Mouse (Mus musculus) forebrain, embryonic 16.5 days (tissue): ENCODE results near the gene Srrm4. TPM values are rescaled to one million over a fixed set of nuclear protein-coding genes. Genes with fewer than 3 reads are reported as not detected.

Experiments used
- ATAC-seq: fragments of 200-750 bp; cut with Nextera tagmentation; 2 replicates; pipeline ENCODE4 v1.8.0; 2017; ENCODE audit warnings: mild to moderate bottlenecking, moderate library complexity
- H3K27ac ChIP-seq: fragments of 300-500 bp; sonication (generic); 2 replicates; pipeline ENCODE4 v1.5.1; 2014; ENCODE audit warnings: low read length, control low read depth
- H3K27me3 ChIP-seq: fragments of 300-500 bp; sonication (generic); replicated peaks from 2 replicates; pipeline ENCODE4 v1.6.1; 2014; ENCODE audit warnings: low read length; ENCODE audit not compliant: control insufficient read depth, insufficient read depth
- H3K36me3 ChIP-seq: fragments of 300-500 bp; sonication (generic); 2 replicates; pipeline ENCODE4 v1.6.1; 2014; ENCODE audit not compliant: control insufficient read depth, insufficient read depth
- H3K4me1 ChIP-seq: fragments of 300-500 bp; sonication (generic); replicated peaks from 2 replicates; pipeline ENCODE4 v1.6.1; 2014; ENCODE audit warnings: low read length; ENCODE audit not compliant: control insufficient read depth, insufficient read depth
- H3K4me2 ChIP-seq: fragments of 300-500 bp; sonication (generic); 2 replicates; pipeline ENCODE4 v1.6.1; 2014; ENCODE audit warnings: mild to moderate bottlenecking, low read length, control low read depth
- H3K4me3 ChIP-seq: fragments of 300-500 bp; sonication (generic); replicated peaks from 2 replicates; pipeline ENCODE4 v1.5.1; 2014; ENCODE audit warnings: mild to moderate bottlenecking, low read length, control low read depth
- H3K9ac ChIP-seq: fragments of 300-500 bp; sonication (generic); replicated peaks from 2 replicates; pipeline ENCODE4 v1.6.1; 2014; ENCODE audit warnings: low read depth, low read length, control low read depth
- H3K9me3 ChIP-seq: fragments of 300-500 bp; sonication (generic); 2 replicates; pipeline ENCODE4 v1.6.1; 2016; ENCODE audit warnings: low read length; ENCODE audit not compliant: control insufficient read depth
- WGBS: fragments of 180-500 bp; shearing (Covaris S2); extraction: QIAGEN DNeasy Blood & Tissue Kit; methylation state at CpG from one replicate; pipeline ENCODE4 v1.1.7; 2014; 5-methylcytosine and 5-hydroxymethylcytosine counted together
- polyA plus RNA-seq: library from polyadenylated mRNA; unstranded; fragments of >200 nt; fragmentation: Nextera tagmentation; extraction: Ambion mirVana; gene quantifications from 2 replicates; pipeline ENCODE4 v1.2.1, GENCODE M21; 2015

The Srrm4 gene
- polyA plus RNA-seq, 1 experiment from 2014 or later, result 33.9 TPM

DNA sequence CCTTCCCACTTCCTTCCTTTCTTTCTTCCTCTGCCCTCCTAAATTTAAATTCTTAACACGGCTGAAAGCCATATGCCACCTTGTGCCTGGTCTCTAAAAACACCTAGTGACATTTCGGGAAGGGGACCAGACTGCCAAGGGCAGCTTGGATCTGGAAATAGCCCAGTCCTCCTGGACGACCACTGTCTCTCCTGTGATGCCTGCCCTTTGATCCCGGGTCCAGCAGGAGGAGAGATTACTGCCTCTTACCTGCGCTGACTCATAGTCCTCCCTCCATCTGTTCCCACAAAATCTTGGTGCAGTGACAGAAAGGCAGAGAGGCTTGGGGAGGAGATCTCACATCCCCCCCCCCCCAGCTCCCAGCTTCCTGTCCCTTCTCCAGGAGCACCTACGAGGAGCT lies 27.9 kb downstream of the Srrm4 start:
- H3K9ac ChIP-seq, result no peak overlapping the region
- H3K36me3 ChIP-seq, result no peaks in the 10 kb centered on the region
- no peaks in the 10 kb centered on the region for H3K27me3 ChIP-seq
- H3K9me3 ChIP-seq, result no peaks in the 10 kb centered on the region
- H3K27ac ChIP-seq, result peak overlapping the region; percentile 15; the same call in 1 of the 2 replicates
- WGBS, result 75% methylated on average over 6 of the region's 6 CpGs
- peaks cover 32% of the 10 kb centered on the region for H3K4me1 ChIP-seq
- ATAC-seq, result no peak
- H3K4me2 ChIP-seq, result no peak overlapping the region
- no peak overlapping the region for H3K4me3 ChIP-seq

DNA sequence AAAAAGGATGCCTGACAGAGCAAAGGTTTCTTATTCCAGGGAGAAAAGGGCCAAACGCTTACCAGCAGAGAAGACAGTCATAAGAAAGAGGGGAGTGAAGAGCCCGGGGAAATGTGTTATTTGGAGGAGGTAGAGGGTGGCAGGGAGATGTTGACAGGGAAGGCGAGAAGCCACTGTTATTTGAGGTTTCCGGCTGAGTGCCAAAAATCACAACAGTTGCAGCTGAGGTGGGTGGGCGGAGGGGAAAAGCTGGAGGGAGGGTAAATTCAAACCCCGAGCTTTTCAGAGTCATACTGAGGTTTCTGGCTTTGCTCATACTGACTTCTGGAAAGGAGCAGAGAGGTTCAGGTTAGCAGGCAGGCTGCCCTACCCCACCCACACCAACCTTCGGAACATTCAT lies 32.5 kb downstream of the Srrm4 start:
- no peak overlapping the region for H3K27ac ChIP-seq
- no peak overlapping the region for H3K9ac ChIP-seq
- 76% methylated on average over 7 of the region's 7 CpGs for WGBS
- no peak for ATAC-seq
- H3K27me3 ChIP-seq, result no peaks in the 10 kb centered on the region
- H3K9me3 ChIP-seq, result no peaks in the 10 kb centered on the region
- H3K4me2 ChIP-seq, result no peak overlapping the region
- H3K36me3 ChIP-seq, result no peaks in the 10 kb centered on the region
- H3K4me3 ChIP-seq, result no peak overlapping the region
- peaks cover 9% of the 10 kb centered on the region for H3K4me1 ChIP-seq

DNA sequence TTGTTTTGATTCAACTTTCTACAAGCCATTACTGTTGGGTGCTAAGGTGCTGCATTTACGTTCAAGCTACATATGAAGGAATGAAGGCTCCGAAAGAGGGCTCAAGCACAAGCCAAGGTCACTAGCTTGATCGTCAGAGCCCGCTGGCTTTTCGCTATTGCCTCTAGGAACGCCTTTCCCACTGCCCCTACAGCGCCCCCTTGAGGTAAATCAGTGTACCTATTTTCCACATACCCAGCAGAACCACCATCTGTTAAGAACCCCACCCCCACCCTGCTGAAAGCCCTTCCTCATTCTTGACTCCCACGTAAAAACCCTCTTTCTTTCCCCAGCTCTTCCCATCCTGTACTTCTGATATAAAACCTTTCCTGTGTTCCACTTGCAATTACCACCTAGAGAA lies 35.0 kb downstream of the Srrm4 start:
- 41% methylated on average over 8 of the region's 8 CpGs for WGBS
- ATAC-seq, result no peak
- H3K36me3 ChIP-seq, result no peaks in the 10 kb centered on the region

DNA sequence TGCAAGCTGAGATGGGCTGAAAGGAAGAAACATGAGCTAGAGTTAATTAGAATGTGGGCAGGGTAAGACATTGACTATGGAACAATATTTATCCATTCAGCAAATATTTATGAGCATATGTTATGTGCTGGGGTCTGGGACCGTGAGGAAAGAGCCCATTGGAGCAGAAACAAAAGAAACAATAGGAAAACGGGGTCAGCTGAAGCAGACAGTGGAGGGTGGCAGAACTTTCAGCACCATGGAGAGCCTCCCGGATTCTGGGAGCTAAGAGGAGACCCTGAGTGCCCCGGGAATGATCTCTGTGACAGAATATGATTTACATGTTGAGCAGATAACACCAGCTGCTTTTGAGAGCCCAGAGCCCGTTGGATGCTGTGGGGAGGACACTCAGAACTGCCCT lies 37.7 kb downstream of the Srrm4 start:
- ATAC-seq, result peak; percentile 63
- Histone ChIP-seq H3K27ac (peak overlapping the region; percentile 63), H3K4me2 (no peak overlapping the region), H3K4me1 (peaks cover 20% of the 10 kb centered on the region), H3K9ac (no peak overlapping the region), H3K27me3 (no peaks in the 10 kb centered on the region), H3K36me3 (peaks cover 8% of the 10 kb centered on the region), H3K9me3 (peaks cover 9% of the 10 kb centered on the region), H3K4me3 (no peak overlapping the region)
- 5% methylated on average over 5 of the region's 5 CpGs for WGBS

More for the DNA sequence above, 35.0 kb downstream of the Srrm4 start:
- Histone ChIP-seq H3K27me3 (no peaks in the 10 kb centered on the region), H3K4me1 (peaks cover 23% of the 10 kb centered on the region), H3K9ac (no peak overlapping the region), H3K4me3 (no peak overlapping the region), H3K9me3 (no peaks in the 10 kb centered on the region), H3K27ac (no peak overlapping the region), H3K4me2 (no peak overlapping the region)

DNA sequence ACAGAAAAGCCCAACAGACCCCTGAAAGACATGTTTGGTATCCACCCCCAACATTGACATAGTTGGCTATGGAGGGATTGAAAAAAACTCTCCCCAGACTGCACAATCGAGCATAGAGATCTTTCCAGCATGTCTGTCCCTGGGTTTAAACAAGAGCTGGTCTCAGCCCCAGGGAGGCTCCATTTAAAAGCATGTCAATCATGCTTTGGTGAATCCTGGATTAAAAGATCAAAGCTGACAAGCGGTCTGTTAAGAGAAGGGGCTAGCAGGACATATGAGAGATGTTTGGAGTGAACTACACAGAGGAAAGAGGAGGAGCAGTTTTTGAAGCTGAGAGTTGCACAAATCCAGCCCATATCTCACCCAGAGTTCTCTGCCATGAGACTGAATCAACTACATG lies 38.5 kb downstream of the Srrm4 start:
- peaks cover 9% of the 10 kb centered on the region for H3K9me3 ChIP-seq
- peaks cover 20% of the 10 kb centered on the region for H3K4me1 ChIP-seq
- H3K36me3 ChIP-seq, result peaks cover 8% of the 10 kb centered on the region
- no peaks in the 10 kb centered on the region for H3K27me3 ChIP-seq
- no peak overlapping the region for H3K4me3 ChIP-seq
- H3K27ac ChIP-seq, result peak overlapping the region; percentile 62
- no peak overlapping the region for H3K4me2 ChIP-seq
- 6% methylated on average over 2 of the region's 2 CpGs for WGBS
- no peak overlapping the region for H3K9ac ChIP-seq
- ATAC-seq, result no peak

DNA sequence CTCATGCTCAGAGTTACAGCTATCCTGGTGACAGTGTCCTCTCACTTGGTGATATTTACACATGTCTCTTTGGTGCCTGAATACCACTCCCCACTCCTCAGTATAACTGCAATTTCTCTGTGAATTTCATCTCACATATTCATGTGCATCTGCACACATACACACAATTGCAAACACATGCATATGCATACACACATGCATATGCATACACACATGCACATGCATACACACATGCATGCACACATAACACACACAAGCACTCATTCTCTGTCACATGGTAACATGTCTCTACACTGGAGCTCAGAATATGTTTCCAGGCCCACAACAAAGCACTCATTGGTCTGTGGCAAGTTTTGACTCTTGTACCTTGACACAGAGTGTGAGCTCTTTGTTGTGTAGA lies 39.0 kb downstream of the Srrm4 start:
- peaks cover 11% of the 10 kb centered on the region for H3K36me3 ChIP-seq
- peak overlapping the region; percentile 62 for H3K27ac ChIP-seq
- no peak overlapping the region for H3K4me2 ChIP-seq
- H3K9ac ChIP-seq, result no peak overlapping the region
- H3K4me1 ChIP-seq, result peaks cover 20% of the 10 kb centered on the region
- ATAC-seq, result peak; percentile 46
- H3K9me3 ChIP-seq, result peaks cover 9% of the 10 kb centered on the region
- no peaks in the 10 kb centered on the region for H3K27me3 ChIP-seq
- no peak overlapping the region for H3K4me3 ChIP-seq

DNA sequence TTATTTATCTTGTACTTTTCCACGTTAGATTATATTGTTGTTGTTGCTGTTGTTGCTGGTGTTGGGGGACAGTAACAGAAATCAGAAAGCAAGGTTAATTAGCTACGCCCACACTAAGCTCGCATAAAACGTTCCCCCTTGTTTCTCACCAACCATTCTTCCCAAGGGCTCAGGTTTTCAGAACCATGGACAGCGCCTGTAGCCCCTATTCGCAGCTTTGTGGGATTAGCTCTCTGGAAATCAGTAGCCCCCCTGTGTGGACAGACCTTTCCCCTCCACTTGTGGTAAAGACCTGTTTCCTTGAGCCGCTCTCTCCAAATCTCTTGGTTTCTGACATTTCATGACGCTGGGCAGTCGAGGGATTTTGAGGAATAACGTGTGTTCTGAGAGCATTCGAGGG lies 45.9 kb downstream of the Srrm4 start:
- Histone ChIP-seq H3K27ac (no peak overlapping the region), H3K4me2 (no peak overlapping the region), H3K27me3 (no peaks in the 10 kb centered on the region), H3K4me1 (peaks cover under 1% of the 10 kb centered on the region; the same call in 1 of the 2 replicates), H3K36me3 (peaks cover 24% of the 10 kb centered on the region), H3K9ac (no peak overlapping the region), H3K4me3 (no peak overlapping the region), H3K9me3 (peaks cover 9% of the 10 kb centered on the region)
- WGBS, result 44% methylated on average over 11 of the region's 11 CpGs
- no peak for ATAC-seq

DNA sequence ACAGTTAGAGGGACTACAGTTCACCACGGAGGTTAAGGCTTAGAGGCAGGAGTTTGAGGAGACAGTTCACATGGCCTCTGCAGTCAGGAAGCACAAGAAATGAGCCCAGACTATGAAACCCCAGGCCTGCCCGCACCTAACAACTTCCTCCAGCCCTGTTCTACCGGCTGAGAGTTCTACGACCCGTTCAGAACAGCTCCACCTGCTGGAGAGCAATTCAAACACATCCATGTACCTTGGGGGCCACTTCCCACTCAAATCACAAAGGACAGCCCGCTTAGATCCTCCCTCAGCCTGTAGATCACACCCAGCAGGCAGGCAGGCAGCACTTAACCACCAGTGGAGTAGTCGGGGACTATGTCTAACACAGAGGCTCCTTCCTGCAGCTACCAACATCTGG lies 49.3 kb downstream of the Srrm4 start:
- H3K9ac ChIP-seq, result no peak overlapping the region
- no peaks in the 10 kb centered on the region for H3K9me3 ChIP-seq
- ATAC-seq, result no peak
- H3K27me3 ChIP-seq, result no peaks in the 10 kb centered on the region
- WGBS, result 61% methylated on average over 7 of the region's 7 CpGs
- H3K4me2 ChIP-seq, result no peak overlapping the region
- peaks cover 14% of the 10 kb centered on the region for H3K4me1 ChIP-seq
- no peak overlapping the region for H3K4me3 ChIP-seq
- no peak overlapping the region for H3K27ac ChIP-seq
- H3K36me3 ChIP-seq, result peaks cover 11% of the 10 kb centered on the region

DNA sequence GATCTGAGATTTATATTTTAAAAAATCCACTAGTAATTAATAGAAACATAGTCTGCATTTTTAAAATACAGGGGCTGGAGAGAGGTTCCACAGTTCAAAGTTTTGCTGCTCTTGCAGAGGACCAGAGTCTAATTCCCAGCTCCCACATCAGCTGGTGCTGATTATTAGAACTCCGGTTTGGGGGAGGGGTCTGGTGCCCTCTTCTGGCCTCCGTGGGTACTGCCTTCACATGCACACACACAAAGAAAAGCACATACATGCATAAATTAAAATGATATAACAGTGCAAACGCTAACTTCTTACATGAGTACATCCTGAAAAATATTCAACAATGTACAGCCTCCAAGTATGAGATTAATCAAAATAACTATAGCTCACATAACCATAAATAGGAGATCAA lies 50.5 kb downstream of the Srrm4 start:
- WGBS, result 90% methylated on average over 3 of the region's 3 CpGs
- no peak for ATAC-seq

DNA sequence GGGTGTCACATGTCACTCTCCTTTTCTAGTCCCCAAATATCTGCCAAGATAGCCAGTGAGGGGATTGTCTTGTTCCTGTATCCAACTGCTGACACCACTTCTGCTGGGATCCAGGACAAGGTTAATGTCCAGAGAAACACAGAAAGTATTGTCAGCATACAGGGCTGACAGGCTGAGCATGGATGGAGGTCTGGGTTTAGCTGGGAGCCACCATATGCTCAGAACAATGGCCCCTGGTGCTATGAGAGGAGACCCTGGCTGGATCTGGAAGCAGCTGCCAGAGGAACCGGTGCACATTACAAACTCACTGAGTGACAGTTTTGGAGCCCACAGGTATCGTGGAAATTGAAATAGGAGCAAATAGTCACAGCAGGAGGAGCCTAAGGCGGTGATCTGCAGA lies 52.3 kb downstream of the Srrm4 start:
- peaks cover 14% of the 10 kb centered on the region for H3K4me1 ChIP-seq
- no peak overlapping the region for H3K9ac ChIP-seq
- H3K36me3 ChIP-seq, result no peaks in the 10 kb centered on the region
- no peak overlapping the region for H3K27ac ChIP-seq
- no peaks in the 10 kb centered on the region for H3K27me3 ChIP-seq
- WGBS, result 54% methylated on average over 3 of the region's 3 CpGs
- ATAC-seq, result no peak
- no peak overlapping the region for H3K4me3 ChIP-seq
- no peaks in the 10 kb centered on the region for H3K9me3 ChIP-seq
- no peak overlapping the region for H3K4me2 ChIP-seq

More for the DNA sequence above, 50.5 kb downstream of the Srrm4 start:
- Histone ChIP-seq H3K9ac (no peak overlapping the region), H3K4me2 (no peak overlapping the region), H3K36me3 (peaks cover 3% of the 10 kb centered on the region; the same call in 1 of the 2 replicates), H3K9me3 (no peaks in the 10 kb centered on the region), H3K4me3 (no peak overlapping the region), H3K27me3 (no peaks in the 10 kb centered on the region), H3K4me1 (peaks cover 14% of the 10 kb centered on the region), H3K27ac (no peak overlapping the region)
